Mouse (Mus musculus) heart, adult 2 months (tissue): ENCODE measurements at regions not wholly inside any gene's neighbourhood (a gene's known extent, or its start where the extent isn't known, plus 50 kb on each side); places are given as distances from the start of the nearest gene placed in this dataset.

Experiments
- CTCF ChIP-seq: fragments of 200-600 bp; IDR thresholded peaks from 2 replicates; pipeline ENCODE4 v1.8.1; 2022; ENCODE audit warnings: antibody characterized with exemption, mild to moderate bottlenecking, moderate library complexity
- POLR2A ChIP-seq: fragments of 200-500 bp; IDR thresholded peaks from 2 replicates; pipeline ENCODE4 v1.6.1; 2011; ENCODE audit warnings: mild to moderate bottlenecking, low read depth, low read length, control low read depth; ENCODE audit not compliant: insufficient read depth

- TF ChIP-seq CTCF: no peak
- no peak for TF ChIP-seq POLR2A
These were observed 69.1 kb upstream of the Pias1 start for GRCm38 (mm10) chr9:63056695-63057349.
